Mouse (Mus musculus): ENCODE results near the gene Qrfp.

- no peak for TF ChIP-seq POLR2A (IDR thresholded peaks at IDR 0.05; ENCODE audit: control insufficient read depth, low read depth, low read length)
- no peak for TF ChIP-seq CTCF (IDR thresholded peaks at IDR 0.05; ENCODE audit: control insufficient read depth, insufficient read depth, insufficient replicate concordance, low read depth, low read length)
These were observed 43.3 kb downstream of the Qrfp start for GRCm38 (mm10) chr2:31767104-31767503.

All from testis, adult 2 months (tissue).